21 mouse cellular contexts compared by ENCODE assay signal in genomic region chr10:69946271-69946670, GRCm38 (mm10).
DNase-seq lines count a peak whose midpoint lies in the region; ATAC-seq and TF ChIP-seq lines count a peak whose summit lies in the region.
"Had no signal": no experiment of that assay in that cellular context is flagged by ENCODE, and none has a peak within 500 bp of the region (broad histone marks: within the 10 kb centered on the region; RNA-seq: fewer than 3 reads in every experiment).

No protein-coding gene starts in this region.

- no peak for ATAC-seq in forebrain, embryonic 14.5 days
- ATAC-seq in forebrain, postnatal 0 days, result no peak
- no peak for ATAC-seq in midbrain, embryonic 16.5 days
- no peak for ATAC-seq in neural tube, embryonic 14.5 days (ENCODE audit: low read depth)
- ATAC-seq: liver, embryonic 12.5 days had no signal

- H3K36me3 ChIP-seq in forebrain, embryonic 14.5 days (ENCODE audit: control insufficient read depth, insufficient read depth, low read length), result 0 out of 2 replicates have a peak, but pooled peaks cover 3% of the 10 kb centered on the region
- no peaks in the 10 kb centered on the region; the same call in 1 of the 2 replicates for H3K36me3 ChIP-seq in forebrain, postnatal 0 days (ENCODE audit: insufficient read depth)
- H3K36me3 ChIP-seq in midbrain, embryonic 10.5 days, result peaks cover 9% of the 10 kb centered on the region
- no peaks in the 10 kb centered on the region for H3K36me3 ChIP-seq in midbrain, embryonic 16.5 days (ENCODE audit: control insufficient read depth, insufficient read depth, low read length)
- no peaks in the 10 kb centered on the region for H3K36me3 ChIP-seq in neural tube, embryonic 14.5 days (ENCODE audit: control insufficient read depth, insufficient read depth, low read length)
- H3K36me3 ChIP-seq: embryonic facial prominence, embryonic 15.5 days; liver, embryonic 12.5 days; stomach, embryonic 15.5 days had no signal

- H3K27ac ChIP-seq in forebrain, embryonic 14.5 days (ENCODE audit: low read depth, low read length), result 0 out of 2 replicates have a peak overlapping the region, but pooled peaks have one; percentile 15
- no peak overlapping the region for H3K27ac ChIP-seq in forebrain, postnatal 0 days (ENCODE audit: low read depth, low read length)
- H3K27ac ChIP-seq in midbrain, embryonic 10.5 days (replicated peaks), result 0 out of 2 replicates have a peak overlapping the region, but pooled peaks have one; percentile 19
- H3K27ac ChIP-seq in midbrain, embryonic 16.5 days (ENCODE audit: low read length), result no peak overlapping the region
- peak overlapping the region; percentile 28; the same call in 1 of the 2 replicates for H3K27ac ChIP-seq in neural tube, embryonic 14.5 days (ENCODE audit: low read depth, low read length)
- H3K27ac ChIP-seq: embryonic facial prominence, embryonic 15.5 days; limb, embryonic 10.5 days; liver, embryonic 12.5 days; stomach, embryonic 15.5 days had no signal

- no peaks in the 10 kb centered on the region for H3K27me3 ChIP-seq in forebrain, embryonic 14.5 days (replicated peaks; ENCODE audit: control insufficient read depth, insufficient read depth, low read length)
- no peaks in the 10 kb centered on the region for H3K27me3 ChIP-seq in forebrain, postnatal 0 days (ENCODE audit: insufficient read depth, low read length)
- no peaks in the 10 kb centered on the region for H3K27me3 ChIP-seq in midbrain, embryonic 10.5 days (ENCODE audit: low read depth, poor library complexity, severe bottlenecking)
- H3K27me3 ChIP-seq in midbrain, embryonic 16.5 days (ENCODE audit: control insufficient read depth, insufficient read depth, low read depth, low read length), result no peaks in the 10 kb centered on the region
- no peaks in the 10 kb centered on the region for H3K27me3 ChIP-seq in neural tube, embryonic 14.5 days (ENCODE audit: control insufficient read depth, insufficient read depth, low read length)
- H3K27me3 ChIP-seq: CH12.LX; embryonic facial prominence, embryonic 15.5 days; liver, embryonic 12.5 days; megakaryocyte, embryonic 14.5 days; stomach, embryonic 15.5 days had no signal

- no peak overlapping the region for H3K4me3 ChIP-seq in forebrain, embryonic 14.5 days (ENCODE audit: low read depth, low read length)
- H3K4me3 ChIP-seq in forebrain, postnatal 0 days (ENCODE audit: low read depth, low read length), result no peak overlapping the region
- H3K4me3 ChIP-seq in midbrain, embryonic 10.5 days, result no peak overlapping the region
- H3K4me3 ChIP-seq in midbrain, embryonic 16.5 days (ENCODE audit: low read depth, low read length), result no peak overlapping the region
- H3K4me3 ChIP-seq in neural tube, embryonic 14.5 days (ENCODE audit: low read depth, low read length), result no peak overlapping the region
- H3K4me3 ChIP-seq: embryonic facial prominence, embryonic 15.5 days; limb, embryonic 10.5 days; liver, embryonic 12.5 days; megakaryocyte, embryonic 14.5 days; myocyte; stomach, embryonic 15.5 days had no signal

- DNase-seq in forebrain, embryonic 14.5 days (ENCODE audit: low spot score), result no peak
- no peak for DNase-seq in forebrain, postnatal 0 days
- DNase-seq in kidney, adult 9 months, result peak; percentile 68
- no peak for DNase-seq in kidney, postnatal 10 days
- DNase-seq in midbrain, embryonic 10.5 days (ENCODE audit: low spot score), result no peak
- no peak for DNase-seq in B cell, adult 2 months
- DNase-seq: adrenal gland, postnatal 25 days; gastrocnemius, postnatal 36 days; kidney, adult 18-20 months; lung, adult 2 months; retina, postnatal 1 day; thymus, adult 18-20 months had no signal

- 85% methylated on average over 8 of the region's 8 CpGs for WGBS in forebrain, embryonic 14.5 days
- WGBS in forebrain, postnatal 0 days, result 77% methylated on average over 8 of the region's 8 CpGs
- 87% methylated on average over 8 of the region's 8 CpGs for WGBS in midbrain, embryonic 10.5 days
- 81% methylated on average over 8 of the region's 8 CpGs for WGBS in midbrain, embryonic 16.5 days
- 82% methylated on average over 8 of the region's 8 CpGs for WGBS in neural tube, embryonic 14.5 days

- H3K9me3 ChIP-seq in forebrain, embryonic 14.5 days (replicated peaks; ENCODE audit: control insufficient read depth, low read length), result no peaks in the 10 kb centered on the region
- H3K9me3 ChIP-seq in forebrain, postnatal 0 days (ENCODE audit: low read length), result no peaks in the 10 kb centered on the region
- no peaks in the 10 kb centered on the region for H3K9me3 ChIP-seq in midbrain, embryonic 10.5 days (replicated peaks)
- no peaks in the 10 kb centered on the region for H3K9me3 ChIP-seq in midbrain, embryonic 16.5 days (replicated peaks; ENCODE audit: control insufficient read depth, low read length, poor library complexity, severe bottlenecking)
- H3K9me3 ChIP-seq in neural tube, embryonic 14.5 days (ENCODE audit: control insufficient read depth, low read length), result no peaks in the 10 kb centered on the region
- H3K9me3 ChIP-seq: embryonic facial prominence, embryonic 15.5 days; limb, embryonic 10.5 days; liver, embryonic 12.5 days; stomach, embryonic 15.5 days had no signal

- no peak overlapping the region for H3K9ac ChIP-seq in forebrain, embryonic 14.5 days (ENCODE audit: low read length)
- no peak overlapping the region for H3K9ac ChIP-seq in forebrain, postnatal 0 days
- H3K9ac ChIP-seq in midbrain, embryonic 16.5 days (ENCODE audit: low read depth, low read length), result no peak overlapping the region
- no peak overlapping the region for H3K9ac ChIP-seq in neural tube, embryonic 14.5 days (replicated peaks; ENCODE audit: low read depth, low read length)
- H3K9ac ChIP-seq: embryonic facial prominence, embryonic 15.5 days; liver, embryonic 12.5 days; stomach, embryonic 15.5 days had no signal

- TF ChIP-seq CTCF in forebrain, postnatal 0 days (IDR thresholded peaks at IDR 0.05; ENCODE audit: low read depth), result no peak

- H3K4me1 ChIP-seq in forebrain, embryonic 14.5 days (ENCODE audit: control insufficient read depth, insufficient read depth, low read length), result peaks cover 12% of the 10 kb centered on the region; the same call in 1 of the 2 replicates
- no peaks in the 10 kb centered on the region for H3K4me1 ChIP-seq in forebrain, postnatal 0 days (ENCODE audit: insufficient read depth)
- peaks cover 59% of the 10 kb centered on the region for H3K4me1 ChIP-seq in midbrain, embryonic 10.5 days
- H3K4me1 ChIP-seq in midbrain, embryonic 16.5 days (ENCODE audit: control insufficient read depth, insufficient read depth, low read length), result peaks cover 13% of the 10 kb centered on the region
- H3K4me1 ChIP-seq in neural tube, embryonic 14.5 days (ENCODE audit: control insufficient read depth, insufficient read depth, low read length), result peaks cover 14% of the 10 kb centered on the region; the same call in 1 of the 2 replicates
- H3K4me1 ChIP-seq: embryonic facial prominence, embryonic 15.5 days; limb, embryonic 10.5 days; liver, embryonic 12.5 days; megakaryocyte, embryonic 14.5 days; stomach, embryonic 15.5 days had no signal

- no peak overlapping the region for H3K4me2 ChIP-seq in forebrain, embryonic 14.5 days (ENCODE audit: low read length)
- no peak overlapping the region for H3K4me2 ChIP-seq in forebrain, postnatal 0 days (ENCODE audit: low read depth)
- no peak overlapping the region for H3K4me2 ChIP-seq in midbrain, embryonic 16.5 days (ENCODE audit: low read length)
- no peak overlapping the region for H3K4me2 ChIP-seq in neural tube, embryonic 14.5 days (ENCODE audit: low read depth, low read length)
- H3K4me2 ChIP-seq: embryonic facial prominence, embryonic 15.5 days; liver, embryonic 12.5 days; stomach, embryonic 15.5 days had no signal

Comparison
In these comparisons a context has a peak if more than half of its experiments do, and no peak if none do; other contexts are left out.
1. H3K27ac ChIP-seq: peak in forebrain, embryonic 14.5 days (single experiment), midbrain, embryonic 10.5 days (single experiment) and neural tube, embryonic 14.5 days (single experiment); none in forebrain, postnatal 0 days (single experiment) and midbrain, embryonic 16.5 days (single experiment).